Mouse (Mus musculus): ENCODE data around the gene Rpap2. TPM values are rescaled to one million over a fixed set of nuclear protein-coding genes. Genes with fewer than 3 reads are reported as not detected.

The Rpap2 gene
- total and polyA plus RNA-seq, 3 experiments: 24.3 to 38.1 (median 28.3) TPM

GRCm38 (mm10) chr5:107617986-107618385 is 20.8 kb downstream of the Rpap2 start:
- Histone ChIP-seq H3K27me3 (replicated peaks) (no peaks in the 10 kb centered on the region), H3K4me1 (ENCODE audit: control insufficient read depth in 1 of 2, insufficient read depth in 2 of 2) (no peaks in the 10 kb centered on the region), H3K4me2 (ENCODE audit: insufficient read depth, low read depth, poor library complexity, severe bottlenecking) (no peak overlapping the region), H3K9me3 (replicated peaks; ENCODE audit: low read length) (no peaks in the 10 kb centered on the region), H3K9ac (ENCODE audit: insufficient read depth, low read depth) (no peak overlapping the region), H3K79me2 (replicated peaks; ENCODE audit: control insufficient read depth, extremely low read depth, insufficient read depth, poor library complexity, severe bottlenecking) (no peaks in the 10 kb centered on the region), H3K4me3 (replicated peaks in 1 of 3; ENCODE audit: low read depth in 2 of 3, low read length in 2 of 3, poor library complexity in 1 of 3) (no peak overlapping the region), H3K36me3 (replicated peaks in 1 of 2; ENCODE audit: control insufficient read depth in 1 of 2, insufficient read depth in 1 of 2, low read length in 1 of 2) (peaks cover 56 to 96% of the 10 kb centered on the region in 2 experiments), H3K27ac (ENCODE audit: insufficient read depth, low read depth) (no peak overlapping the region)
- dilution Hi-C loops (cut with MboI; ENCODE audit: extremely low pct_ligation_motif_present, extremely low pct_unique_long_range_greater_than_20kb, low sequenced_read_pairs) (no loop called here), in situ Hi-C loops (cut with MboI; ENCODE audit: low pct_ligation_motif_present, low pct_unique_long_range_greater_than_20kb, low sequenced_read_pairs) (loop anchor here (5.0 to 25.0 kb wide), 2 partner anchors 164 to 269 kb away; partner anchors contain the start of gene Evi5)
- DNase-seq (ENCODE audit: extremely low read depth): no peak
- TF ChIP-seq MYC (IDR thresholded peaks at IDR 0.05; ENCODE audit: low read depth, low read length) (no peak), TBP (conservative IDR thresholded peaks at IDR 0.05; ENCODE audit: low read depth, low read length) (no peak), MAZ (IDR thresholded peaks at IDR 0.05; ENCODE audit: low read depth, low read length) (no peak), MEF2A (IDR thresholded peaks at IDR 0.05; ENCODE audit: borderline replicate concordance, low read depth, low read length) (no peak), ZNF384 (IDR thresholded peaks at IDR 0.05; ENCODE audit: low read depth, low read length) (no peak), PAX5 (IDR thresholded peaks at IDR 0.05; ENCODE audit: low read length) (no peak)

- Histone ChIP-seq H3K4me3 (replicated peaks in 1 of 3; ENCODE audit: low read depth in 2 of 3, low read length in 2 of 3, poor library complexity in 1 of 3) (no peak overlapping the region), H3K4me2 (ENCODE audit: insufficient read depth, low read depth, poor library complexity, severe bottlenecking) (no peak overlapping the region), H3K27me3 (replicated peaks) (no peaks in the 10 kb centered on the region), H3K9ac (ENCODE audit: insufficient read depth, low read depth) (no peak overlapping the region), H3K36me3 (replicated peaks in 1 of 2; ENCODE audit: control insufficient read depth in 1 of 2, insufficient read depth in 1 of 2, low read length in 1 of 2) (peaks cover 52 to 84% of the 10 kb centered on the region in 2 experiments), H3K79me2 (replicated peaks; ENCODE audit: control insufficient read depth, extremely low read depth, insufficient read depth, poor library complexity, severe bottlenecking) (no peaks in the 10 kb centered on the region), H3K4me1 (ENCODE audit: control insufficient read depth in 1 of 2, insufficient read depth in 2 of 2) (no peaks in the 10 kb centered on the region), H3K27ac (ENCODE audit: insufficient read depth, low read depth) (no peak overlapping the region), H3K9me3 (replicated peaks; ENCODE audit: low read length) (no peaks in the 10 kb centered on the region)
- DNase-seq (ENCODE audit: extremely low read depth): no peak
- in situ Hi-C loops (cut with MboI; ENCODE audit: low pct_ligation_motif_present, low pct_unique_long_range_greater_than_20kb, low sequenced_read_pairs) (loop anchor here (25.0 kb wide), 1 partner anchor 266 kb away; the partner anchor contains the start of gene Evi5), dilution Hi-C loops (cut with MboI; ENCODE audit: extremely low pct_ligation_motif_present, extremely low pct_unique_long_range_greater_than_20kb, low sequenced_read_pairs) (no loop called here)
- no peak for TF ChIP-seq EP300 (IDR thresholded peaks at IDR 0.05; ENCODE audit: low read length)
- TF ChIP-seq CTCF (conservative IDR thresholded peaks at IDR 0.05 in 1 of 2, IDR thresholded peaks at IDR 0.05 in 1 of 2; ENCODE audit: low read depth in 2 of 2, low read length in 2 of 2): no peak
- no peak for TF ChIP-seq JUN (IDR thresholded peaks at IDR 0.05; ENCODE audit: insufficient read depth, low read depth, low read length)
- TF ChIP-seq POLR2AphosphoS2 (IDR thresholded peaks at IDR 0.05; ENCODE audit: low read depth, low read length): no peak
- TF ChIP-seq ETS1 (conservative IDR thresholded peaks at IDR 0.05; ENCODE audit: low read depth, low read length): no peak
- no peak for TF ChIP-seq USF2 (conservative IDR thresholded peaks at IDR 0.05; ENCODE audit: low read depth, low read length)
- TF ChIP-seq BHLHE40 (IDR thresholded peaks at IDR 0.05; ENCODE audit: low read depth, low read length): no peak
- TF ChIP-seq MAZ (IDR thresholded peaks at IDR 0.05; ENCODE audit: low read depth, low read length): no peak
- TF ChIP-seq MXI1 (IDR thresholded peaks at IDR 0.05; ENCODE audit: low read depth, low read length): no peak
- TF ChIP-seq GABPA (IDR thresholded peaks at IDR 0.05; ENCODE audit: insufficient replicate concordance, low read depth, low read length): no peak
- no peak for TF ChIP-seq ZNF384 (IDR thresholded peaks at IDR 0.05; ENCODE audit: low read depth, low read length)
- no peak for TF ChIP-seq TBP (conservative IDR thresholded peaks at IDR 0.05; ENCODE audit: low read depth, low read length)
- TF ChIP-seq HCFC1 (IDR thresholded peaks at IDR 0.05; ENCODE audit: low read depth, low read length): no peak
- no peak for TF ChIP-seq MYC (IDR thresholded peaks at IDR 0.05; ENCODE audit: low read depth, low read length)
- TF ChIP-seq SIN3A (IDR thresholded peaks at IDR 0.05; ENCODE audit: low read length): no peak
- no peak for TF ChIP-seq TCF12 (IDR thresholded peaks at IDR 0.05; ENCODE audit: low read depth, low read length)
- no peak for TF ChIP-seq NELFE (IDR thresholded peaks at IDR 0.05; ENCODE audit: low read depth, low read length)
- no peak for TF ChIP-seq SMC3 (IDR thresholded peaks at IDR 0.05; ENCODE audit: low read depth, low read length)
- no peak for TF ChIP-seq ZMIZ1 (IDR thresholded peaks at IDR 0.05; ENCODE audit: low read depth, low read length)
- TF ChIP-seq RAD21 (IDR thresholded peaks at IDR 0.05; ENCODE audit: low read depth, low read length): no peak
These were observed 24.2 kb downstream of the Rpap2 start for GRCm38 (mm10) chr5:107621327-107621726.
